Mouse (Mus musculus) stomach, postnatal 0 days (tissue): ENCODE measurements around the gene Dyrk1a. TPM values are rescaled to one million over a fixed set of nuclear protein-coding genes. Genes with fewer than 3 reads are reported as not detected.
"Not testable (repeated sequence)": the region's sequence is repeated elsewhere in the genome, so short reads cannot be mapped to it uniquely, and the experiment has no call there.

Experiments
- ATAC-seq: fragments of 200-750 bp; cut with Nextera tagmentation; 2 replicates; pipeline ENCODE4 v1.8.0; 2017; ENCODE audit not compliant: low FRiP score, low TSS enrichment
- DNase-seq: peaks from one replicate; pipeline ENCODE4 v3.0.0-alpha.2; 2016; ENCODE audit warnings: low spot score
- H3K27ac ChIP-seq: fragments of 300-500 bp; sonication (generic); replicated peaks from 2 replicates; pipeline ENCODE4 v1.5.1; 2014; ENCODE audit warnings: mild to moderate bottlenecking, control low read depth
- H3K27me3 ChIP-seq: fragments of 300-500 bp; sonication (generic); 2 replicates; pipeline ENCODE4 v1.6.1; 2014; ENCODE audit warnings: low read length; ENCODE audit not compliant: control insufficient read depth, insufficient read depth
- H3K36me3 ChIP-seq: fragments of 300-500 bp; sonication (generic); 2 replicates; pipeline ENCODE4 v1.6.1; 2014; ENCODE audit warnings: low read length, mixed read lengths; ENCODE audit not compliant: control insufficient read depth, insufficient read depth
- H3K4me1 ChIP-seq: fragments of 300-500 bp; sonication (generic); replicated peaks from 2 replicates; pipeline ENCODE4 v1.6.1; 2014; ENCODE audit warnings: antibody characterized with exemption; ENCODE audit not compliant: control insufficient read depth, insufficient read depth
- H3K4me2 ChIP-seq: fragments of 300-500 bp; sonication (generic); replicated peaks from 2 replicates; pipeline ENCODE4 v1.6.1; 2014; ENCODE audit warnings: low read depth, mild to moderate bottlenecking, control low read depth, moderate library complexity
- H3K4me3 ChIP-seq: fragments of 300-500 bp; sonication (generic); 2 replicates; pipeline ENCODE4 v1.5.1; 2014; ENCODE audit warnings: low read depth, low read length, control low read depth
- H3K9ac ChIP-seq: fragments of 300-500 bp; sonication (generic); 2 replicates; pipeline ENCODE4 v1.6.1; 2014; ENCODE audit warnings: mild to moderate bottlenecking, low read length, control low read depth, mixed read lengths
- H3K9me3 ChIP-seq: fragments of 300-500 bp; sonication (generic); 2 replicates; pipeline ENCODE4 v1.6.1; 2016; ENCODE audit warnings: low read length; ENCODE audit not compliant: control insufficient read depth
- CTCF ChIP-seq: IDR thresholded peaks from 2 replicates; pipeline ENCODE4 v1.5.1; 2016; ENCODE audit warnings: antibody characterized with exemption, low read depth, mild to moderate bottlenecking, moderate library complexity
- EP300 ChIP-seq: optimal IDR thresholded peaks from 2 replicates; pipeline ENCODE3; 2016; ENCODE audit warnings: antibody characterized with exemption
- WGBS: fragments of 180-500 bp; shearing (Covaris S2); extraction: QIAGEN DNeasy Blood & Tissue Kit; methylation state at CpG from one replicate; pipeline ENCODE4 v1.1.7; 2014; 5-methylcytosine and 5-hydroxymethylcytosine counted together
- polyA plus RNA-seq: library from polyadenylated mRNA; unstranded; fragments of >200 nt; fragmentation: Nextera tagmentation; extraction: Ambion mirVana; gene quantifications from 2 replicates; pipeline ENCODE4 v1.2.1, GENCODE M21; 2015

The Dyrk1a gene
- polyA plus RNA-seq, 1 experiment from 2014 or later, result 4.6 TPM

- DNase-seq (no peak), ATAC-seq (no peak)
- H3K27me3 ChIP-seq, result no peaks in the 10 kb centered on the region
- no peak overlapping the region for H3K27ac ChIP-seq
- H3K4me3 ChIP-seq, result no peak overlapping the region
- H3K4me2 ChIP-seq, result no peak overlapping the region
- H3K4me1 ChIP-seq, result no peaks in the 10 kb centered on the region
- H3K9me3 ChIP-seq, result no peaks in the 10 kb centered on the region
- no peak overlapping the region for H3K9ac ChIP-seq
- peaks cover 20% of the 10 kb centered on the region for H3K36me3 ChIP-seq
- 79% methylated on average over 9 of the region's 9 CpGs for WGBS
- TF ChIP-seq EP300, result no peak
- TF ChIP-seq CTCF, result no peak
Measured at GRCm38 (mm10) chr16:94671313-94671712, 101.5 kb downstream of the Dyrk1a start.

GRCm38 (mm10) chr16:94680924-94681323 is 111.1 kb downstream of the Dyrk1a start:
- Histone ChIP-seq H3K36me3 (peaks cover 3% of the 10 kb centered on the region), H3K27me3 (no peaks in the 10 kb centered on the region), H3K4me3 (no peak overlapping the region), H3K4me1 (no peaks in the 10 kb centered on the region), H3K9ac (no peak overlapping the region), H3K27ac (no peak overlapping the region), H3K4me2 (no peak overlapping the region), H3K9me3 (no peaks in the 10 kb centered on the region)
- DNase-seq, result peak; percentile 52
- peak; percentile 68 for ATAC-seq
- WGBS, result 44% methylated on average over 4 of the region's 4 CpGs
- no peak for TF ChIP-seq EP300
- no peak for TF ChIP-seq CTCF

GRCm38 (mm10) chr16:94681760-94682159 is 112.0 kb downstream of the Dyrk1a start:
- H3K9ac ChIP-seq, result no peak overlapping the region
- H3K36me3 ChIP-seq, result peaks cover 12% of the 10 kb centered on the region
- H3K9me3 ChIP-seq, result no peaks in the 10 kb centered on the region
- TF ChIP-seq CTCF, result no peak
- TF ChIP-seq EP300, result no peak
- no peaks in the 10 kb centered on the region for H3K27me3 ChIP-seq
- WGBS, result 91% methylated on average over 4 of the region's 4 CpGs
- DNase-seq (no peak), ATAC-seq (no peak)
- H3K4me1 ChIP-seq, result no peaks in the 10 kb centered on the region
- no peak overlapping the region for H3K4me2 ChIP-seq
- no peak overlapping the region for H3K27ac ChIP-seq
- no peak overlapping the region for H3K4me3 ChIP-seq

GRCm38 (mm10) chr16:94683960-94684359 is 114.2 kb downstream of the Dyrk1a start:
- H3K27ac ChIP-seq, result no peak overlapping the region
- DNase-seq (no peak), ATAC-seq (no peak)
- no peak for TF ChIP-seq CTCF
- no peak for TF ChIP-seq EP300
- no peaks in the 10 kb centered on the region for H3K4me1 ChIP-seq
- H3K27me3 ChIP-seq, result no peaks in the 10 kb centered on the region
- H3K4me2 ChIP-seq, result no peak overlapping the region
- H3K36me3 ChIP-seq, result peaks cover 24% of the 10 kb centered on the region
- no peak overlapping the region for H3K9ac ChIP-seq
- no peaks in the 10 kb centered on the region for H3K9me3 ChIP-seq
- WGBS, result 41% methylated on average over 4 of the region's 4 CpGs
- H3K4me3 ChIP-seq, result no peak overlapping the region

GRCm38 (mm10) chr16:94693687-94694305 is 124.0 kb downstream of the Dyrk1a start:
- H3K36me3 ChIP-seq, result peaks cover 25% of the 10 kb centered on the region
- H3K9ac ChIP-seq, result no peak overlapping the region
- ATAC-seq, result peak; percentile 50; the same call in 1 of the 2 replicates
- no peak overlapping the region for H3K27ac ChIP-seq
- DNase-seq, result no peak
- WGBS, result 55% methylated on average over 4 of the region's 4 CpGs
- no peak overlapping the region for H3K4me2 ChIP-seq
- TF ChIP-seq CTCF (no peak), EP300 (no peak)
- H3K9me3 ChIP-seq, result no peaks in the 10 kb centered on the region
- no peaks in the 10 kb centered on the region for H3K4me1 ChIP-seq
- H3K27me3 ChIP-seq, result no peaks in the 10 kb centered on the region
- H3K4me3 ChIP-seq, result no peak overlapping the region

- no peak for DNase-seq
- peaks cover 8% of the 10 kb centered on the region for H3K36me3 ChIP-seq
- WGBS, result 75% methylated on average over 5 of the region's 5 CpGs
- no peak overlapping the region for H3K4me3 ChIP-seq
- H3K4me1 ChIP-seq, result no peaks in the 10 kb centered on the region
- TF ChIP-seq EP300 (no peak), CTCF (no peak)
- no peaks in the 10 kb centered on the region for H3K9me3 ChIP-seq
- ATAC-seq, result no peak
- no peaks in the 10 kb centered on the region for H3K27me3 ChIP-seq
- H3K27ac ChIP-seq, result no peak overlapping the region
- H3K4me2 ChIP-seq, result no peak overlapping the region
- no peak overlapping the region for H3K9ac ChIP-seq
Measured at GRCm38 (mm10) chr16:94697553-94697952, 127.7 kb downstream of the Dyrk1a start.

GRCm38 (mm10) chr16:94698234-94698633 is 128.4 kb downstream of the Dyrk1a start:
- H3K4me1 ChIP-seq, H3K27ac ChIP-seq, H3K9ac ChIP-seq, H3K4me3 ChIP-seq, ATAC-seq, H3K36me3 ChIP-seq, H3K27me3 ChIP-seq, H3K9me3 ChIP-seq, DNase-seq, H3K4me2 ChIP-seq: not testable (repeated sequence)
- WGBS, result 82% methylated on average over 1 of the region's 1 CpGs
